Mouse (Mus musculus): ENCODE results near the gene Nt5e. TPM values are rescaled to one million over a fixed set of nuclear protein-coding genes. Genes with fewer than 3 reads are reported as not detected.
"Not testable (repeated sequence)": the region's sequence is repeated elsewhere in the genome, so short reads cannot be mapped to it uniquely, and the experiment has no call there.

Gene Nt5e
- 6.5 and 6.8 TPM in 2 replicates for polyA plus RNA-seq (2016; fragmentation: Nextera tagmentation; extraction: Ambion mirVana)

GRCm38 (mm10) chr9:88326930-88327901 lies at the start of gene Nt5e:
Gene Nt5e, plus strand, starts transcription at chr9:88327197.
- H3K27ac ChIP-seq: no peak within 1 kb of the TSS
- WGBS: under 1% methylated on average over 65 of the region's 66 CpGs

GRCm38 (mm10) chr9:88277588-88277987 lies 49.4 kb upstream of the Nt5e start:
- Histone ChIP-seq H3K4me2 (no peak overlapping the region), H3K27ac (no peak overlapping the region), H3K4me3 (replicated peaks) (no peak overlapping the region), H3K27me3 (no peaks in the 10 kb centered on the region), H3K36me3 (no peaks in the 10 kb centered on the region), H3K9me3 (no peaks in the 10 kb centered on the region), H3K9ac (replicated peaks) (no peak overlapping the region), H3K4me1 (replicated peaks) (no peaks in the 10 kb centered on the region)
- WGBS: 86% methylated on average over 4 of the region's 4 CpGs
- ATAC-seq (ENCODE audit: insufficient number of reproducible peaks, insufficient read depth, low FRiP score, low TSS enrichment, low read depth): no peak

More at GRCm38 (mm10) chr9:88326930-88327901, at the start of gene Nt5e:
- Histone ChIP-seq H3K4me3 (replicated peaks) (peak within 1 kb of the TSS; percentile 61), H3K9me3 (no peaks in the 10 kb centered on the region), H3K4me2 (peak within 1 kb of the TSS; percentile 93), H3K4me1 (replicated peaks) (peaks cover 7% of the 10 kb centered on the region; the same call in 1 of the 2 replicates), H3K36me3 (no peaks in the 10 kb centered on the region), H3K9ac (replicated peaks) (peak within 1 kb of the TSS; percentile 62), H3K27me3 (peaks cover 47% of the 10 kb centered on the region)
- peak; percentile 91 for ATAC-seq (ENCODE audit: insufficient number of reproducible peaks, insufficient read depth, low FRiP score, low TSS enrichment, low read depth)

- no peaks in the 10 kb centered on the region for H3K4me1 ChIP-seq (replicated peaks)
- no peaks in the 10 kb centered on the region for H3K27me3 ChIP-seq
- H3K4me2 ChIP-seq: no peak overlapping the region
- ATAC-seq (ENCODE audit: insufficient number of reproducible peaks, insufficient read depth, low FRiP score, low TSS enrichment, low read depth): no peak
- H3K9me3 ChIP-seq: no peaks in the 10 kb centered on the region
- no peak overlapping the region for H3K27ac ChIP-seq
- 56% methylated on average over 2 of the region's 2 CpGs for WGBS
- H3K4me3 ChIP-seq (replicated peaks): no peak overlapping the region
- no peak overlapping the region for H3K9ac ChIP-seq (replicated peaks)
- H3K36me3 ChIP-seq: no peaks in the 10 kb centered on the region
Observed at GRCm38 (mm10) chr9:88279728-88280127, 47.3 kb upstream of the Nt5e start.

GRCm38 (mm10) chr9:88289568-88290168 lies 37.3 kb upstream of the Nt5e start:
- ATAC-seq (ENCODE audit: insufficient number of reproducible peaks, insufficient read depth, low FRiP score, low TSS enrichment, low read depth): no peak
- Histone ChIP-seq H3K27ac (no peak overlapping the region), H3K27me3 (no peaks in the 10 kb centered on the region), H3K9ac (replicated peaks) (no peak overlapping the region), H3K4me2 (no peak overlapping the region), H3K9me3 (no peaks in the 10 kb centered on the region), H3K4me1 (replicated peaks) (no peaks in the 10 kb centered on the region), H3K36me3 (no peaks in the 10 kb centered on the region), H3K4me3 (replicated peaks) (no peak overlapping the region)
- WGBS: 89% methylated on average over 7 of the region's 7 CpGs

GRCm38 (mm10) chr9:88292836-88293370 lies 34.1 kb upstream of the Nt5e start:
- no peak for ATAC-seq (ENCODE audit: insufficient number of reproducible peaks, insufficient read depth, low FRiP score, low TSS enrichment, low read depth)
- H3K9ac ChIP-seq (replicated peaks): no peak overlapping the region
- H3K27ac ChIP-seq: no peak overlapping the region
- no peaks in the 10 kb centered on the region for H3K27me3 ChIP-seq
- no peaks in the 10 kb centered on the region for H3K36me3 ChIP-seq
- no peak overlapping the region for H3K4me3 ChIP-seq (replicated peaks)
- no peaks in the 10 kb centered on the region for H3K4me1 ChIP-seq (replicated peaks)
- WGBS: 93% methylated on average over 2 of the region's 2 CpGs
- no peaks in the 10 kb centered on the region for H3K9me3 ChIP-seq
- H3K4me2 ChIP-seq: no peak overlapping the region

- no peak for ATAC-seq (ENCODE audit: insufficient number of reproducible peaks, insufficient read depth, low FRiP score, low TSS enrichment, low read depth)
- no peak overlapping the region for H3K4me3 ChIP-seq (replicated peaks)
- no peaks in the 10 kb centered on the region for H3K27me3 ChIP-seq
- no peaks in the 10 kb centered on the region for H3K9me3 ChIP-seq
- H3K4me1 ChIP-seq (replicated peaks): no peaks in the 10 kb centered on the region
- H3K9ac ChIP-seq (replicated peaks): no peak overlapping the region
- H3K36me3 ChIP-seq: no peaks in the 10 kb centered on the region
- H3K27ac ChIP-seq: no peak overlapping the region
- 64% methylated on average over 4 of the region's 4 CpGs for WGBS
- H3K4me2 ChIP-seq: no peak overlapping the region
Observed at GRCm38 (mm10) chr9:88295798-88296197, 31.2 kb upstream of the Nt5e start.

GRCm38 (mm10) chr9:88296321-88296720 lies 30.7 kb upstream of the Nt5e start:
- 79% methylated on average over 5 of the region's 5 CpGs for WGBS
- no peak overlapping the region for H3K9ac ChIP-seq (replicated peaks)
- H3K9me3 ChIP-seq: no peaks in the 10 kb centered on the region
- H3K4me2 ChIP-seq: no peak overlapping the region
- H3K27me3 ChIP-seq: no peaks in the 10 kb centered on the region
- H3K4me1 ChIP-seq (replicated peaks): no peaks in the 10 kb centered on the region
- H3K36me3 ChIP-seq: no peaks in the 10 kb centered on the region
- no peak overlapping the region for H3K27ac ChIP-seq
- H3K4me3 ChIP-seq (replicated peaks): no peak overlapping the region
- ATAC-seq (ENCODE audit: insufficient number of reproducible peaks, insufficient read depth, low FRiP score, low TSS enrichment, low read depth): no peak

GRCm38 (mm10) chr9:88297244-88297643 lies 29.8 kb upstream of the Nt5e start:
- H3K4me2 ChIP-seq; H3K9me3 ChIP-seq; H3K36me3 ChIP-seq; H3K9ac ChIP-seq (replicated peaks); ATAC-seq (ENCODE audit: insufficient number of reproducible peaks, insufficient read depth, low FRiP score, low TSS enrichment, low read depth); H3K27me3 ChIP-seq; H3K4me1 ChIP-seq (replicated peaks); H3K27ac ChIP-seq; H3K4me3 ChIP-seq (replicated peaks): not testable (repeated sequence)
- 91% methylated on average over 3 of the region's 3 CpGs for WGBS

- Histone ChIP-seq H3K4me2 (no peak overlapping the region), H3K9ac (replicated peaks) (no peak overlapping the region)
- WGBS: 78% methylated on average over 8 of the region's 8 CpGs
Observed at GRCm38 (mm10) chr9:88297871-88298658, 28.9 kb upstream of the Nt5e start.

GRCm38 (mm10) chr9:88307019-88307618 lies 19.9 kb upstream of the Nt5e start:
- ATAC-seq (ENCODE audit: insufficient number of reproducible peaks, insufficient read depth, low FRiP score, low TSS enrichment, low read depth): no peak
- 79% methylated on average over 2 of the region's 2 CpGs for WGBS
- no peak overlapping the region for H3K4me3 ChIP-seq (replicated peaks)

More at GRCm38 (mm10) chr9:88297871-88298658, 28.9 kb upstream of the Nt5e start:
- no peak overlapping the region for H3K4me3 ChIP-seq (replicated peaks)
- H3K36me3 ChIP-seq: no peaks in the 10 kb centered on the region
- H3K9me3 ChIP-seq: no peaks in the 10 kb centered on the region
- no peak overlapping the region for H3K27ac ChIP-seq
- no peaks in the 10 kb centered on the region for H3K27me3 ChIP-seq
- H3K4me1 ChIP-seq (replicated peaks): no peaks in the 10 kb centered on the region
- ATAC-seq (ENCODE audit: insufficient number of reproducible peaks, insufficient read depth, low FRiP score, low TSS enrichment, low read depth): no peak

More at GRCm38 (mm10) chr9:88307019-88307618, 19.9 kb upstream of the Nt5e start:
- Histone ChIP-seq H3K27ac (no peak overlapping the region), H3K4me1 (replicated peaks) (no peaks in the 10 kb centered on the region), H3K36me3 (no peaks in the 10 kb centered on the region), H3K9me3 (no peaks in the 10 kb centered on the region), H3K27me3 (no peaks in the 10 kb centered on the region), H3K4me2 (no peak overlapping the region), H3K9ac (replicated peaks) (no peak overlapping the region)
